Mouse (Mus musculus) 3134 (cell line): ENCODE data around the gene Gpr55.
"Not testable (repeated sequence)": the region's sequence is repeated elsewhere in the genome, so short reads cannot be mapped to it uniquely, and the experiment has no call there.

Experiments
- DNase-seq: peaks from one replicate; pipeline ENCODE4 v3.0.0-alpha.2; 2011; ENCODE audit warnings: low spot score; ENCODE audit not compliant: insufficient read length; ENCODE audit errors: extremely low read depth

Gpr55 gene

DNA sequence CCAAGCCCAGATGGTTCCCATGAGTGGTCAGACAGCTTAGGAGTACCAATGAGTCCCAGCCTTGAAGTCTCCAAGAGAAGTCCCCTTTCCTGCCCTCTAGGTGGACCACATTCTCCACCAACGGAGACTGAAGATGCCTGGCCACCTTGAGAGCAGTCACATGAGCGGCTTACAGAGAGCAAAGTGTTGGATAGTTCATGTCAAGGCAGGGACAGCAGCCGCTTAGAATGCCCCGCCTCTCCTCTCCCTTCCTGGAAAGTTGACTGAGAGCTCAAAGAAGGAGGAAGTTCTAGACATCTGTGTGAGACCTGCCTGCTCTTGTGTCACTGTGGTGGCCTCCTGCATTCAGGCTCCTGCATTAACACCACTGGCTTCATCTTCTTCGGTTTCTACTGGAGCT lies at the start of gene Gpr55:
Gene Gpr55, minus strand, starts transcription at position 135 of the 400 bp plus-strand sequence.
- no peak for DNase-seq

- DNase-seq: peak; percentile 27
These were observed 47.0 kb upstream of the Gpr55 start for GRCm38 (mm10) chr1:86007778-86008177.

- no peak for DNase-seq
These were observed 45.2 kb upstream of the Gpr55 start for GRCm38 (mm10) chr1:86006040-86006439.

DNA sequence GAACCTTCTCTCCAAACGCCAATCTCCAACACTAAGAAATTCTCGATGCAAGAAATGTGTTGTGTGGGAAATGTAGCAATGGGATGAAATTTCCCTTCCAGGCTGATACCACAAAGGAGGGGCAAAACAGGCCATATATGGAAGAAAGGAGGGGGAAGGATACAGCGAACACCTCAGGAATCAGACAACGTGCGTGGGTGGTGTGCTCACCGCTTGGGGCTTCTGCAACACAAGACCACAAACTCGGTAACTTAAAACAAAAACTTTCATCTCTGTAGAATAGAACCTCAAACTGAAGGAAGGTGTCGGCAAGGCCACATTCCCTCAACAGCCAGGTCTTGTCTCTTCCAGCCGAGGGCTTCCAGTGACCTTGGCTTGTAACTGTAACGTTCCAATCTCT lies 44.7 kb upstream of the Gpr55 start:
- DNase-seq: no peak

- DNase-seq: no peak
These were observed 39.2 kb upstream of the Gpr55 start for GRCm38 (mm10) chr1:85999853-86000570.

DNA sequence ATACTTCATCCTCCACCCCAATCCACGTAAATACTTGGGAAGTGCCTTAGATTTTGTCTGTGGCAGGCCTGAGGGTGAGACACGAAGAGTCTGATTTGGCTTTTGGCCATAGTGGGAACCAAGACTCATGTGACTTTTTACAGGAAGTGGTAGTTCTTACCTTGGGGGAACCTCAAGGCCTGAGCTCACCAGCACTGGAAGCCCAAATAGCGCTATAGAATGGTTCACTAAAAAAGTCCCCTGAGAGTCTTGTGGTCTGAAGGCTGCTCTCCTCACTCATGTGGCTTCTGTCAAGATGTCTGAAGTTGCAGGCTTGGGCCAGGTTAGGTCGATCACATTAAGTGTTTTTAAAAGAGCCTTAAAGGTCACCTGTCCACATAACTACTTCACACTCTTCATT lies 37.2 kb upstream of the Gpr55 start:
- no peak for DNase-seq

- no peak for DNase-seq
These were observed 36.4 kb upstream of the Gpr55 start for GRCm38 (mm10) chr1:85997221-85997620.

DNA sequence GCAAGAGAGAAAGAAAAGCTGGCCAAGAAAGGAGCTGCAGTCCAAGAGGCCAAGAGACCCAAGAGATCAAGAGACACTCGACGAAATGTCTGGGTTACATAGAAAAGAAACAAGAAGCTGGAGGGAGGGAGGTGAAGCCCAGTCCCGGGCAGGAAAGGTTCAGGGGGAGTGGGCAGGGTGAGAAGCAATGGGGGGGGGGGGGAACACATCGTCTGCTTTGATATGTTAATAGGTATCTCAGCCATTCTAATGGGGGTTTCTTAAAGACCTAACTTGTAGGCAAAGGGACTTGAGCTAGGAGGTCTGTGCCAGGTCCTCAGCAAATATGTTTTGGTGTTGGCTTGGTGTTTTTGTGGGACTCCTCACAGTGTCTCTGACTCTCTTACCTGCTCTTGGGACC lies 32.7 kb upstream of the Gpr55 start:
- no peak for DNase-seq

DNA sequence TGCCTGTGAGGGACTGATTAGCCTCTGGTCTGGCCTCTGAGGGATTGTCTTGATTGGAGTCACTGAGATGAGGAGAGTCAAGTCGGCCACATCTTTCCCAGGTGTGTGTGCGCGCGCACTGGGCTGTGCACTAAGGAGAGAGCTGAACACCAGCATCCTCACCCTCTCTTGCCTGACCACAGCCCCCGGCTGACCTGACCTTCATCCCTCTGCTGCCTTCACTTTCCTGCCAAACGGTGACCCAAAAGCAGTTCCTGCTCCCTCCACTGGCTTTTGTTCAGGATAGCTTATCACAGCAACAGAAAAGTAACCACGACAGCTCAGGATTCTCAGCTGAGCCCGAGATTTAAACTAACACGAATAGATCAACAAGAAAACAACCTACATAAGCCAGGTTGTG lies 31.4 kb upstream of the Gpr55 start:
- DNase-seq: no peak

- not testable (repeated sequence) for DNase-seq
These were observed 28.1 kb upstream of the Gpr55 start for GRCm38 (mm10) chr1:85988882-85989281.

GRCm38 (mm10) chr1:85988351-85988750 lies 27.5 kb upstream of the Gpr55 start:
- DNase-seq: no peak

DNA sequence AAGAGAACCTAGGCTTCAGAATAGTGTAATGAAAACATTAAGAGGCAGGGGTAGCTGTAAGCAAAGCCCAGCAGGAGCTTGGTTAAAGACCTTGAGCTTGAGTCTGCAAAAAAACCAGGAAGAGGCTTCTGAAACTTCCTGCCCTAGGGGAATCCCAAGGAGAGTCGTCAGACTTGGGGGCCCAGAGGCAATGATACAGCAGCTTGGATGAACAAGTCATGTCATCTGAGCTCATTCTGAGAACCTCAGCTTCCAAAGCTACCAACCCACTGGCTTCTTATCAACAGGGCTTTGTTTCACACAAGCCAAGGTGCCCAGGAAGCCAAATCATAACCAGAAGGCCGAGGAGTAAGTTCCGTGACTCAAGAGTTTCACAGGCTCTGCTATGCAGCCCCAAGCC lies 25.0 kb upstream of the Gpr55 start:
- no peak for DNase-seq

DNA sequence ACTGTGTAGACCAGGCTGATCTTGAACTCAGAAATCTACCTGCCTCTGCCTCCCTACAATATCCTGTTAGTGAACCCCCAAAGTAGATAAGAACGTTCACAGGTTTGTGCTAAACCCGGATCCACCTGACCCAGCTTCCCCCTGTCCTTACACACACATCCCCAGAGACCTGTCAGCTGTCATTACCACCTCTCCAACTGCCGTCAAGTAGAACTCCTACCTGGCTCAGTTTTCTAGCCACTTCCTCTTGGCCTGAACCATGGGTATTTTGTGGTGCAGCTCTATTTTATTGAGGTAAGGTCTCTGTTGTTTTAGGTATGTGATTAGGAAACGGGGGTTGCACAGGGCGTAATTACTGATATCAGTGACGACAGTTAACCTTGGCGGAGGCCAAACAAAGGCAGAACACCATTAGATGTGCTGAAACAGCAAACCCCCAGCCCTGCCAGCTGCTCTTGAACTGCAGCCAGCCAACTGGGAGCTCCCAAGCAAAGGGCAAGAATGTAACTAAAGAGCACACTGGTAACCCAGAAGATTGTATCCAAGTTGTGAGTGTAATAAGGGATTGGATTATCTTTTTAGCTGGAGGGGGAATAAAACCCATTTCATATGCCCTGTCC lies 21.0 kb upstream of the Gpr55 start:
- DNase-seq: no peak

DNA sequence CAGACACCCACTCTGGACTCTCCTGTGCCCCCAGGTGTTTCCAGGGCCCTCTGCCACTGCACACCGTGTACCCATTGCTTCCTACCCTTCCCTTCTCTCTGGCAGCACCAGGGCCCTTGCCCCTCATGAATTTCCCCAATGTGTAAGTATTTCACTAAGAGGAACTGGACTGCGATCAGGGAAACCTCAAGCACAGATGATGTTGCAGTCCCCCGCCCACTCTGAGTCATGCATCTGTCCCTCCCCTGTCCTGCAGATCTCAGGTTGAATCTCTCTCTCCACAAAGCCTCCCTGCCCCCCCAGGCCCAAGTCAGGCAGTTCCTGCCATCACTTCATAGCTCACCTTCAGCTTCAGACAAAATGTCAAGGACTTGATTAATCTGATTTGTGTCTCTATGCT lies 16.9 kb upstream of the Gpr55 start:
- DNase-seq: peak; percentile 20

DNA sequence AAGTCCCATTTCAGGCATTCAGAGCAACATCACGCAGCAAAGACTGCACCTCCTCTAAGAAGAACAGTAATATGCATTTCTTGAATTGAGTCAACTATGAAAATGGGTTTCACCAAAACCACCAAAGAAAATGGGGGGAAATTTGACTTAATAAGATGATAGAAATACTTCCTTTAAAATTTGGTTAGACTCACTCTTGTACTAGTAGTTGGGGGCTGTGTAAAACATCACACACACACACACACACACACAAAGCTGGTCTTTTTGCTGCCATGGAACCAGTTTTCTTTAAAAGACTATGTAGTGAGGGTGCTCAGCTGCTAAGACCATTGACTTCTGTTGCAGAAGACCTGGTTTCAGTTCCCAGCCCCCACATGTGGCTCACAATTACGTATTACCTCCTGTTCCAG lies 12.7 kb upstream of the Gpr55 start:
- DNase-seq: no peak

- no peak for DNase-seq
These were observed 11.5 kb upstream of the Gpr55 start for GRCm38 (mm10) chr1:85972341-85972740.

DNA sequence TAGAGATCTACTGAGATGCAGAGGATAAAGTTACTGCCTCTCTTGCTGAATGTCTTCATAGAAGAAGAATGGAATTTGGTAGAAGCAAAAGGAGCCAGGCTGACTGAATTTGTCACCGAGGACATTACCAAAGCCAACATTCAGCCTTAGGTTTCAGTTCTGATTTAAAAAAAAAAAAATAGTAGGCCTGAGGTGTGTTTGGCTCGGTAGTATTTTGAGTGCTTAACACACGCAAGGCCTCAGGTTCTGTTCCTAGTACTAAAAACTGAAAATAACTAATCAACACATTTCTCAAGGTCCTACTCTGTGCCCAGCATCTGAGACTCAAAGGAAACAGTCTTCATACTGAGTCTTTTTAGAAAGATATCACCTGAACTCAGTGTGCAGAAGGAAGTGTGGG lies 10.3 kb upstream of the Gpr55 start:
- no peak for DNase-seq

- DNase-seq: no peak
These were observed 8.7 kb upstream of the Gpr55 start for GRCm38 (mm10) chr1:85969519-85969918.

- DNase-seq: no peak
These were observed 8.3 kb upstream of the Gpr55 start for GRCm38 (mm10) chr1:85969081-85969480.

GRCm38 (mm10) chr1:85965856-85966255 lies 5.0 kb upstream of the Gpr55 start:
- no peak for DNase-seq

DNA sequence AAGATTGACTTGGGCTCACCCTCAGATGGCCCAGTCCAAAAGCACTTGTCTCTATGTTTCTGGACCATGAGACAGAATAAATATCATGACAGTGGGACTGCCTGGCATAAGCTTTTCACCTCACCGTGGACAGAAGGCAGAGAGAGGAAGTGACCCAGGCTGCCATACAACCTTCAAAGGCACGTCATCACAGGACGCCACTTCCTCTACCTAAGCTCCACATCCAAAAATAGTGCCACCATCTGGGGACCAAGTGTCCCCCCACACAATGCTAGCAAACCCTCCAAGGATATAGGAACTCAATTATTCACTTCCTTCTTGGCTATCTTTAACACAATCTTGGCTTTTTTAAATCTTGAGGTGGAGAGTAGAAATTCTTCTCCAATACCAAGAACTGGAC lies 1.3 kb upstream of the Gpr55 start:
- DNase-seq: no peak

DNA sequence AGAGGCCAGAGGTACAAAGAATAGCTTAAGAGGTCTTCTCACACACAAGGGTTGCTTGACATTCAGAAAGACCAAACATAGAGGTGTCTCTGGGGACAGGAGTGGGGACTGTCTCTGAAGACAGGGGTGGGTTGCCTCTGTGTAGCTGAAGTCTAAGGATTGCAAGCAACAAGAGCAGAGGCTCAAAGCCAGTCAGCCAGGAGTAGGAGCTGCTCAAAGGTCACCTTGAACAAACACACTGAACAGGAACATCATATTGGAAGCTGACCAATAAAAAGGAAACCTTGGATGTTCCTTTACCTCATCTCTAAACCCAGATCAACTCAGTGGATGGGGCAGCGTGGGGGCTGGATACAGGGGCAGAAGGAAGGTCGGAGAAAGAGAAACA lies 924 bp downstream of the Gpr55 start:
- no peak for DNase-seq
